Mouse (Mus musculus) layer of hippocampus, adult 11-12 months (tissue): Measurements from ENCODE around the gene Rasgef1b.
A peak's percentile ranks its signal among the peaks of the same experiment; 100 is the strongest.

Source experiments
- DNase-seq: peaks from one replicate; pipeline ENCODE4 v3.0.0; 2022; ENCODE audit warnings: low spot score

Gene Rasgef1b

DNA sequence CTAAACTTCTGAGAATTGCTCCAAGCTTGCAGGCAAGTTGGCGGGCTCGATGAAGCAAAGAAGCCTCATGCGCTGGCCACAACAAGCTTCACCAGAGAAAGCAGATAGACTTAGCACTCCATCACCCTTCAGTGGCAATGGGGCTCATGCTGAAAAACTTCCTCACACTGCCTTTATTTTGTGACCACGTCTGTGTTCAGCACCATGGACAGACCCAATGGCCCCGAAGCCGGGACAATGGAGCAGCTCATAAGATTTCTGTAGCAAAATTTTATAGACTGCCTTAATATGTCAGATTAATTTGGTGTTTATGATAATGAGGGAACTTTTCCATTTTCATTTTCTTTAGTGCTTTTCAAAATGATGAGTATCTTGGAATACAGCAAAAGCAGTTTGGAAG lies 21.6 kb downstream of the Rasgef1b start:
- no peak for DNase-seq

DNA sequence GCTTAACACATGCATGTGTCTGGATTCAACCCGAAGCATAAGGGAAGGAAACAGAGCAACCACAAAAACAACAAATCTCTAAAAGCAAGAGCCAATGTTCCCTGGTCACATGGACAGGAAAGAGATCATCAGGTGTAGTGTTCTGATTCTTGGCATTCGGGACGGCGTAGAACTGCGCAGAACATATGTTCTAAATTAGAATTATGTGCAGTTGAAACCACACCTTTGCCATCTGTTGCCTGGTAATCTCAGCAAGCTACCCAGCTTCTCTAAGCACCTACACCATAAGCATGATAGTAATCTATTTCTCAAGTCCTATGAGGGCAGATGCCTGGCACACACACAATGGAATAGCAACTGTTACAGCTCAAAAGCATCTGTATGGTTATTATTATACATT lies 27.1 kb downstream of the Rasgef1b start:
- DNase-seq: peak; percentile 26

DNA sequence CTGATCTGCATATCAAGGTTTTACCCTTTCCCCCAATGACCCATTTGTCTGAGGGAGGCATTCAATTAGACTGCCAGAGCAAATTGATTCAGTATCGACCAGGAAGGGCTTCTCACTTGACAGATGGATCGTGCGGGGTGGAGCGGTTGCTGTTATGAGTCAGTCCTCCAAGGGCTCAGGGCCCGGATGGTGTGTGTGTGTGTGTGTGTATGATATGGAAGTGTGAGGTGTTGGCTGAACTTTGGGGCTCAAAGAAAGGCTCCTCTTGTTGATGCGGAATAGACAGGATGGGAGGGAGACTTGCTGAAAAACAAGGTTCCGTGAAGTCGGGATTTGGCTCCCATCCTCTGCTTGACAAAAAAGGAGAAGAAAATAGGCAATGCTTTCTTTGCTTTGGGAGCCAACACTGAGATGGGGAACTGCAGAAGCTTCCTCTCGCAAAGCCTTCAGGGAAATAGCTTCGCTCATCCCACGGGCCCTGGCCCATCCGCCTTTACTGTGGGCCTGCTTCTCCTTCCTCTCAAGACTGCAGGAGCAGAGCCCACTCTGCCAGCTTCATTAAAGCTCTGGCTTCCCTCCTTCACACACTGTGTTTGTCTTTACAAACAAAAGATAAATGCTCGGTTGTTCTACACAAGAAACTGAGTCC lies 34.0 kb downstream of the Rasgef1b start:
- DNase-seq: peak; percentile 33

DNA sequence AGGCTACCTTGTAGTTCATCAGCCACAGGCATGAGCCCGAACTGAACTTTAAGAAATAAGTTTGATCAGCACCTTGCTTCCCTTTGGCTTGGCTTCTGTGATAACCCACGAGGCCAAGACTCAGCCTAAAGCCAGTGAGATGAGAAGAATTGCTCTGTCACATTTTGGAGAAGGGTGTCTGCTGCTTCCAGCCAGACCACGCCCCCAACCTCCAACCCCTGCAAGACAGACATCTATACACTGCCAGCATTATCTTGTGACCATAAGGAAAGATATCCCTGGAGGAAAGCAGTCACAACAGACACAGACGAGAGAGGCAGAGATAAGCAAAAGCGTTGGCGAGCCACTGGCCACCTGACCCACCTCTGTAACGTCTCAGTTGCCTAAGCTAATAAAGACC lies 39.0 kb downstream of the Rasgef1b start:
- no peak for DNase-seq

DNA sequence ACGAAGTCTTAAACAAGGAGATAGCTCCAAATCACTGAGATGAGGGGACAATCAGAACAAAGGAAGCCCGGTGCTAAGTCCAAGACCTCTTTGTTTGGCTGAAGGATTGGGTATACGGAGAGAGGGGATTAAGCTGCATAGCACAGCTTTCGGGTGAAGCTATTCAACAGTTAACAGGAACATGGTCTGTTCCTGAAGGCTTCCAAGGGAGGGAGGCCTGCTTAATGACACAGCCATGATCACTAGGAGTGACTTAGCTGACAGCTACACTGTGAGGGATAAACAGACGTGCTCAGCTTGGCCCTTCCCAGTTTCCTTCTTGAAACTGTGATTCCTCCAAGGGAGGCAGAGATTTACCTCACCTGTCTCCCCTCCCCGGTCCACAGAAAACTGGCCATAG lies 41.0 kb downstream of the Rasgef1b start:
- DNase-seq: no peak

DNA sequence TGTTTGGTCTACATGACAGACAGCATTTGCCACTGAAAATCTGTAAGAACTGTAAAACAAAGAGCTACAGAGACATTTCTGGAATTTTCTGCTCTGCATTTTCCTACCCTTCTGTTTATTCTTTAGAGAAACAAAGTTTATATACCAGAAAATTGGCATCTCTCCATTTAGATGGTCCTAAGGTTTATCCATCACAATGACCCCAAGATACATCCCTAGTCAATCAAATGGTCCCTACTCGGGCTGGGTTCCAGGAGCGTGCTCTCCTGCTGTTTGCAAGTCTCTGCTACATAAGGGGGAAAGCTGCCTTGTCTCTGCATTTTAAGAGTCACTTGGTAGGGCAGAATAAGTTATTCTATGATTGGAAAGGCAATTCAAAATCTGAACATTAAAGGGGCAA lies 44.8 kb downstream of the Rasgef1b start:
- no peak for DNase-seq

GRCm38 (mm10) chr5:99669971-99670571 lies 58.8 kb downstream of the Rasgef1b start:
- no peak for DNase-seq

GRCm38 (mm10) chr5:99656024-99656423 lies 72.8 kb downstream of the Rasgef1b start:
- no peak for DNase-seq

DNA sequence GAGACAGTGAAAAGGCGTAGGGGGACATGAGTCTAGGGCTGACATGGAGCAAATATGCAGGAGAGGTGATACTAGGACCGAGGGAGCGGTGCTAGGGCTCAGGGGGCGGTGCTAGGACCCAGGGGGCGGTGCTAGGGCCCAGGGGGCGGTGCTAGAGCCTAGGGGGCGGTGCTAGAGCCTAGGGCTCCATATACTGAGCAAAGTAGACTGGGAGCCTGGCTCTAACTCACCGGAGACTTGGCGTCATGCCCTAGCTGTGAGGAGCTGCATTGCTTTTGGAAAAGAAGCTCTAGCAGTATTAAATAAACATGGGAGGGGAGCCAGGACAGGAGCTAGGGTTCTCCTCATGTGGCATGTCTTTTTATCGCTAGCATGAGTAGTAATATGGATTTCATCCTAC lies 75.9 kb downstream of the Rasgef1b start:
- DNase-seq: peak; percentile 8

GRCm38 (mm10) chr5:99641407-99641806 lies 87.5 kb downstream of the Rasgef1b start:
- DNase-seq: no peak

DNA sequence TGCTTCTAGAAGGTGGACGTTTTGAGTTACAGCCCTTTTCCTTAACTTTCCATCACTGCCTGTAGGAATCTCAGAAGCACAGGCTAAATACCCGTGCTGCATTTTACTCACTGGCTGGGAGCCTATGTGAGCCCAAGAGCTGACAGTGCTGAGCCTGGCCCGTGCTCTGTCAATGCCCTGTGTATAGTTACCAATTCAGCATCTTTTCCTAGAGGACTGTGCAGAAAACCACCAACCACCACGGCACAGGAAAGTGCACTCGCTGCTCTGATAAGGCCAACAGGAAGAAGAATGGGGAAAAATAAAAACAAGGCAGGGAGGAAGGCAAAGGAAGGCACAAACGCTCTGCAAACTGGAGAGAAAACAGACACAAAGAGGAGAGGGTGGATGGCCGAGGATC lies 92.3 kb downstream of the Rasgef1b start:
- no peak for DNase-seq

DNA sequence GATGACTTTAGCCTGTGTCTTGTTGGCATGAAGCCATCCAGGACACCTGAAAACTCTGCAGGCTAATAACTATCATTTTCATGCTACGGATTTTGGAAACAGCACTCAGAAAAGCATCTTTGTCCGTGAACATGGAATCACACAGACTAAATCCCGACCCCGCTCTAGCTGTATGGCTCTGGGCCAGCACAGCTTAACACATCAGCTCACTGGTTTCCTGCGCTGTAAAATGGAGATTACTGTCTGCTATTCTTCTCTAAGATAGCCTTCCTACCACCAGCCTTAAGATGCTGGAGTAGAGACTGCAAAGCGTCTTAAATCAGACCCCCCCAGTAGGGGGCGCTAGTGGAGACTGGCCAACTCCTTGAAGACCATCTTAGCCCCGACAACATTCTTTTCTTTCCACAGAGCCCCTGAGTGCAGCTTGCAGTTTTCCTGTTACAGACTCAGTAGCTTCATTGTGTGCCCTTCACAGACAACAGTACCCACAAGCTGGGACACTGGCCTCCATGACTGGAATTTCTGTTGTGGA lies 94.8 kb downstream of the Rasgef1b start:
- no peak for DNase-seq

- no peak for DNase-seq
These were observed 95.3 kb downstream of the Rasgef1b start for GRCm38 (mm10) chr5:99633548-99633947.

GRCm38 (mm10) chr5:99632649-99633310 lies 96.1 kb downstream of the Rasgef1b start:
- no peak for DNase-seq

DNA sequence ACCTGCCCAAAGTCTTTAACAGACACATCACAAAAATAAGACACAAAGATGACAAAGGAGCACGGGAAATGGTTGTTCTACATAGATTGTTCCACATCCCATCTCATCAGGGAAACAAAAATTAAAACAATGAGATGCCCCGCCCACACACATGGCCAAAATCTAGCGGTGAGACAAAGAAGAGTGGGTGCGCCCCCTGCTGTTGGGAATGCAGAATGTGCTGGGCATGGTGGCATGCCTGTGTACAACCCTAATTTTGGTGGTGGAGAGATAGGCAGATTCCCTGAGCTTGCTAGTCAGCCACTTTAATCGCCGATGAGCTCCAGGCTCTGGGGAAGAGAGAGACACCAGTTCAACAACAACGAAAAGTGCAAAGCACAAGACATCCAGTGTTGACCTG lies 98.8 kb downstream of the Rasgef1b start:
- DNase-seq: peak; percentile 42

- DNase-seq: no peak
These were observed 103.3 kb downstream of the Rasgef1b start for GRCm38 (mm10) chr5:99625603-99626002.

DNA sequence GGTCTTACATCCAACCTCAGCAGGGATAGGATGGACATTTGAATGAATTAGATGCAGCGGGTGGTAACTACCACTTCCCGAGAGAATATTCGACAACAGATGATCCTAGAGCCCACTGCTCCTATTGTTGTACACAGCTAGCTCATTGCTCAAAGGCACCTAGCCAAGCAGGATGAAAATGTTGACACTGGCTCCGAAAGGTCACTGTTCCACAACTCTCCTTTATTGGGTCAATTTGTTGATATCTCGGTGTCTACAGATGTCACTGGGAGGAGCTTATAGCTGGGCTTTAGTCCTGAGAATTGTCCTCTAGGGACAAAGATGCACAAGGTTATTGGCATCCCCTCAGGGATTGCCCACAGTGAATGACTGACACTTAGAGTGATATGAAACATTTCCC lies 108.1 kb downstream of the Rasgef1b start:
- no peak for DNase-seq

DNA sequence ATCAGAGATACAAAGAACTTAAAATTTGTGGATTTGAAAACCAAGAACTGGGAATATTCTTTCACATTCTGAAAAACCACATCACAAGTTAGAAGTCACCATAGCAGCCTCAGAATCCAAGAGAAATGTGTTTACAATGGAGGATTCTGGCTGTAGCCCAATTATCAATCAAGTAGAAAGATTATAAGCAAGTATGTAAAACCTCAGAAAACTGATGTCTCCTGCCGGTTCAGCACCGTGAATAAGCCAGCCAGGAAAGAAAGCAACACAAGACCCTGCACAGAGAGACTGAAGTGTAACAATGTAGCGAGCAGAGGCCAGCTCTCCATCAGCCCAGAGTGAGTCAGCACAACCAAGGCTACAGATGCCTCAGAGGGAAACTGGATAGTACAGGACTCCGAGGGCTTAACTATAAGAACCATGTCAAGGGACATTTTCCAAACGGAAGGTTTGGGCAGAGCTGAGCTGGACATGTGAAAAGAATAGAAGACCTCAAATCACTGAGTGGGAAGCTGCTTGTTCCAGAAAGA lies 111.5 kb downstream of the Rasgef1b start:
- no peak for DNase-seq

DNA sequence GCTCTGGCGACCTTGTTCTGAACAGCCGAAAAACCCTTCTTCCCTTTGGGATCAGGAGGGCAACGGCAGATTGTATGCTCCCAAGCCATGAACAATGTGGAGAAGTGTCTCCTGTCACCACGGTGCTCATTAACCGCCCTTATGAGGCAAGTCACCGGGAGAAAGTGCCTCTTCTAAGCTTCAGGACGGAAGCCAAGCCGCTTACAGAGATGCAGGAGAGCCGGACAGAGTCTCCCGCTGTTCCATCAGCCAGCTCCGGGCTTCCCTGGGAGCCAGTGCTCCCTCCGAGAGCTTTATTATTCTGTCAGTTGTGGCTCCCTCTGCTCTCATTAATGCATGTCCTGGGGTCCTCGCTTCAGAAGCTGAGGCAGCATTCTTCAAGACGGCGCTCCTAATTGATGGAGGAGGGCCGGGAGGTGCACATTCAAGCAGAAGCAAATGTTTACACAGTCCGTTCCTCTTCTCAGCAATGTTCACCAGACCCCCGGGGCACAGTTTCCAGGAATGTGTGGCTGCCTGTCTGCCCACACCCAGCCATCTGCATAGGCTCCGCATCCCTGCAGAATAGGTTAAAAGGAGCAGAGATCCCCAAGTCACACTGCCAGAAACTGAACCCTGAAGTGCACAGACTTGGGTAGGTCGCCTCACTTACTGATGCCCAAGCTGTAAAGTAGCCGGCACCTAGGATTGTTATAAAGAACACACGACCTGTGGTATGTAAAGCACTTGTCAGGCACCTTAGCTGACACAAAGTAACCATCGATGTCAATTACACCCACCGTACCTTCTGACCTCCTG lies 115.3 kb downstream of the Rasgef1b start:
- peak; percentile 8 for DNase-seq

DNA sequence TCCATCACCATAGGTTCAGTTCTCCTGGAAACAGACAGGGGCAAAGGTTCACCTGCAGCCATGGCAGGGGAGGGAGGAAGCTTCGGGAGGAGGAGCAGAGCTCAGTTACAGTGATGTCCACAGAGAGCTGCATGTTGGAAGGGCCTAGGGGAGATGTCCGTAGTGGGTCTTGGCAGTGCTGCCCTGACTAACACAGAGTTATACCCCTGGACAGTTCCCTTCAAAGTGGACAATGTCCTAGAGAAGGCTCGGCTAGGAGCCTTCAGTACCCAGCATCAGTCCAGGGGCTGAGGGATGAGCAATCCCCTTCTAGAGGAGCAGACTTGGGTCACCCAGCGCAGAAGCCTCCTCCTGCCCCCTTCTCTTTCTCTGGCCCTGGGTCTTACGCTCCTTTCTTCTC lies 121.3 kb downstream of the Rasgef1b start:
- DNase-seq: no peak

DNA sequence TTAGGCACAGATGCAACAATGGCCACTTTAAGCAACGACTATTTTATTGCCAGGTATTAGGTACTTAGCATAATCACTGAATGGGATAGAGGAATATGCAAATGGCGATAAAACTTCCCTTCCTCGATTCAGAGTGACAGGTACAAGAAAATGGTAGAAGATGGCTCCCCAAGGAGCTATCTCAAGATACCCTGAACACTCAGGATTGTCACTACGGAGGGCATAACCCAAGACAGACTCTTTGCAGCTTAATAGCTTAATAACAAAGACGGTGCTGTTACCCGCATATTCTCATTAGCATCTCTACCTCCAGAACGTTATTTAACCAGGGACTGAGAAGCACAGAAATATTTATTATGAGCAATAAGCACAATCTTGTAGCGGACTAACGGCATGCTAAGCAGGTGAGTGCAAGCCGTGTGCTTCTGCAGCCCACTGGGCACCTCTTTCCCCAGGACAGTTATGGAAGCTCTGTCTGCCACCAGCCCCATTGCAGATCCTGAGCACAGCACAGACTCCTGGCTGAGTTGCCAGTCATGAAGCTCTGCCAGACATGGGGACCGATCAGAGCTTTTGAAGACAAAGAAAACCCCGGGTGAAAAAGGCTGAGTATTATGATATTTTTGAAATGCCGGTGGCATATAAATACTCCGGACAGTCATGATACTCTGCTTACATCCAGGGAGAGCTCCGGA lies 122.6 kb downstream of the Rasgef1b start:
- no peak for DNase-seq
